Mouse (Mus musculus): ENCODE results near the gene Jazf1.

DNA sequence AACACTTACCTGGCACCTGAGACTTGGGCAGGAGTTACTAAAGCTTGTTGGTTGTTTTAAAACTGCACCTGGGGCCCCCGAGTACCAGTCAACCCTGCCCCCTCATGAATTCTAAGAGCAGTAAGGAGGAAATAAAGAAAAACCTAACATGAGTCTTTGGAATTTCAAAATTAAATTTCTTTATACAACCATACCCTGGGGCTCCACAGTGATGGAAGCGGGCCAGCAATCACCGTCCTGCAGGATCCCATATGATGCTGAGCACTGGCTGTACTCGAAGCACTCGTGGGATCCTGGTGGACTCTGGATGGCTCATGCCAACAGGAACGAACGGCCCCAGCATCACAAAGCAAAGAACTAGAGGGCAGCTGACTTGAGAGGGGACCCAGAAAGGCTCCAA lies 149.0 kb downstream of the Jazf1 start:
- TF ChIP-seq ZC3H11A (IDR thresholded peaks at IDR 0.05; ENCODE audit: borderline replicate concordance, low read depth, low read length) (no peak), MAFK (IDR thresholded peaks at IDR 0.05; ENCODE audit: insufficient read depth, low read depth, low read length) (no peak), CHD2 (IDR thresholded peaks at IDR 0.05; ENCODE audit: low read depth, low read length) (no peak), ZNF384 (IDR thresholded peaks at IDR 0.05; ENCODE audit: low read depth, low read length) (no peak), HCFC1 (IDR thresholded peaks at IDR 0.05; ENCODE audit: borderline replicate concordance, insufficient read depth, low read length) (no peak)
